Mouse (Mus musculus) C2C12 (cell line): ENCODE measurements around the gene Ralgds. TPM values are rescaled to one million over a fixed set of nuclear protein-coding genes. Genes with fewer than 3 reads are reported as not detected.

Experiments
- H3K27me3 ChIP-seq: one replicate; pipeline ENCODE4 v1.6.1; 2011; ENCODE audit not compliant: control insufficient read depth, insufficient read depth, insufficient read length
- H3K36me3 ChIP-seq: one replicate; pipeline ENCODE4 v1.6.1; 2011; ENCODE audit not compliant: control insufficient read depth, insufficient read depth
- H3K4me3 ChIP-seq: one replicate; pipeline ENCODE4 v1.5.1; 2011; ENCODE audit warnings: mild to moderate bottlenecking, control low read depth; ENCODE audit not compliant: poor library complexity, insufficient read depth, severe bottlenecking
- H3K79me2 ChIP-seq: one replicate; pipeline ENCODE4 v1.6.1; 2011; ENCODE audit not compliant: control insufficient read depth, insufficient read depth
- H3K79me3 ChIP-seq: one replicate; pipeline ENCODE4 v1.6.1; 2011; ENCODE audit warnings: low read depth, control low read depth
- H3ac ChIP-seq: one replicate; pipeline ENCODE3; 2011; ENCODE audit warnings: low read depth; ENCODE audit not compliant: control insufficient read depth, insufficient read length
- CEBPB ChIP-seq: IDR thresholded peaks from one replicate; pipeline ENCODE4 v1.6.1; 2011; ENCODE audit warnings: low read depth, mild to moderate bottlenecking, control low read depth, moderate library complexity
- CTCF ChIP-seq: IDR thresholded peaks from one replicate; pipeline ENCODE4 v1.5.1; 2011; ENCODE audit not compliant: control insufficient read depth, insufficient read depth, insufficient read length
- FOSL1 ChIP-seq: IDR thresholded peaks from one replicate; pipeline ENCODE4 v1.8.0; 2011; ENCODE audit warnings: mild to moderate bottlenecking, low read length; ENCODE audit not compliant: poor library complexity, insufficient read depth, severe bottlenecking
- MAX ChIP-seq: IDR thresholded peaks from one replicate; pipeline ENCODE4 v1.6.1; 2011; ENCODE audit warnings: mild to moderate bottlenecking, control low read depth
- MYOD1 ChIP-seq: IDR thresholded peaks from one replicate; pipeline ENCODE4 v1.6.1; 2011; ENCODE audit warnings: low read depth; ENCODE audit not compliant: control insufficient read depth, insufficient read length
- MYOG ChIP-seq: IDR thresholded peaks from one replicate; pipeline ENCODE4 v1.6.1; 2011; ENCODE audit not compliant: control insufficient read depth, insufficient read length; ENCODE audit errors: extremely low read depth
- USF1 ChIP-seq: IDR thresholded peaks from one replicate; pipeline ENCODE4 v1.6.1; 2011; ENCODE audit warnings: low read depth, mild to moderate bottlenecking, control low read depth, moderate library complexity
- polyA plus RNA-seq: library from polyadenylated mRNA; unstranded; fragments of >200 nt; fragmentation: generic; extraction: Trizol; gene quantifications from one replicate; pipeline ENCODE4 v1.2.1, GENCODE M21; 2012; ENCODE audit warnings: missing spikeins

Gene Ralgds
- polyA plus RNA-seq, 1 experiment, result 10.5 TPM

DNA sequence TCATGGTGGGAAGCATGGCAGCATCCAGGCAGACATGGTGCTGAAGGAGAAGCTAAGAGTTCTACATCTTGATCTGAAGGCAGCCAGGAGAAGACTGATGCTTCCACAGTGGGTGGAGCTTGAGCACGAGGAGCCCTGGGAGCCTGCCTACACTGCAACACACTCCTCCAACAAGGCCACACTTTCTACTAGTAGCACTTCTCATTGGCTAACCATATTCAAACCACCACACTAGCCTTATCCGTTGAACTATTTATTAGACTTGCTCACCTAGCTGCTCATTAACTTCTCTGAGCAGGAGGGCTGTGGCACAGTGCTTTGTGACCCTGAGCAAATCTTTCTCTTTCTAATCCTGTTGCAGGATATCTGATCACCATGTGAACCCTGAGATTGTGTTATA lies 29.1 kb upstream of the Ralgds start:
- peaks cover 21% of the 10 kb centered on the region for H3K27me3 ChIP-seq
- no peaks in the 10 kb centered on the region for H3K36me3 ChIP-seq
- no peaks in the 10 kb centered on the region for H3K79me3 ChIP-seq
- no peaks in the 10 kb centered on the region for H3K79me2 ChIP-seq
- no peak for TF ChIP-seq FOSL1
- TF ChIP-seq CTCF, result no peak
- no peak for TF ChIP-seq CEBPB
- no peak for TF ChIP-seq MAX
- TF ChIP-seq MYOD1, result no peak
- TF ChIP-seq MYOG, result no peak
- TF ChIP-seq USF1, result no peak
- no peak overlapping the region for H3ac ChIP-seq
- no peak overlapping the region for H3K4me3 ChIP-seq

- no peak overlapping the region for H3ac ChIP-seq
- no peaks in the 10 kb centered on the region for H3K36me3 ChIP-seq
- H3K79me2 ChIP-seq, result no peaks in the 10 kb centered on the region
- H3K27me3 ChIP-seq, result no peaks in the 10 kb centered on the region
- H3K4me3 ChIP-seq, result no peak overlapping the region
- H3K79me3 ChIP-seq, result no peaks in the 10 kb centered on the region
- TF ChIP-seq MAX, result no peak
- no peak for TF ChIP-seq CTCF
These were observed 18.4 kb upstream of the Ralgds start for GRCm38 (mm10) chr2:28494521-28494920.

DNA sequence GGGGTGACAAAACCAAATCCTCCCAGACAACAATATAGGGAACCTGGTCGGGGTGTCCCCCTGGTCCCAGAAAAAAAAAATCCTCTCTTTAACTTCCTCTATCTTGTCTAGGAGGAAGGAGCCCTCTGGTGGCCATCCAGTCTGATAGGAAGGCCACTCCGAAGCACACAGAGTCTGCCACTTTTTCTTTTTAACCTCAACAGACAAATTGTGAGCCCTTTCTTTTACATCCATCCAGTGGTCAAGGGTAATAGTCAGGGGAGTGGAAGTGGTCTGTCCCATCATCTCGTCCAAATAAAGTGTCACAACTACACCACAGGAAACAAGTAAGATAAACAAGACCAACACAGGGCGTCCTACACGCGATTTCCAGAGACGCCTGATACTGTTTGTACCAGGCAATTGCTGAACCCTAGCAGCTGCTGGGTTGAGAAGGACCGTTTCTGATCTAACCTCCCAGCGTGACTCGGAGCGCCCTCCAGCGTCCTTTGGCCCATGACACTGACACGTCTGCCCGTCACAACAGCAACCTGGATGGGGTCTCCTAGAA lies 17.6 kb upstream of the Ralgds start:
- no peak for TF ChIP-seq MAX
- no peak for TF ChIP-seq CEBPB
- no peak for TF ChIP-seq USF1
- TF ChIP-seq MYOG, result no peak
- TF ChIP-seq MYOD1, result no peak
- TF ChIP-seq CTCF, result no peak
- no peak for TF ChIP-seq FOSL1
- Histone ChIP-seq H3K4me3 (no peak overlapping the region), H3ac (no peak overlapping the region), H3K27me3 (no peaks in the 10 kb centered on the region), H3K79me2 (no peaks in the 10 kb centered on the region), H3K36me3 (no peaks in the 10 kb centered on the region), H3K79me3 (no peaks in the 10 kb centered on the region)

DNA sequence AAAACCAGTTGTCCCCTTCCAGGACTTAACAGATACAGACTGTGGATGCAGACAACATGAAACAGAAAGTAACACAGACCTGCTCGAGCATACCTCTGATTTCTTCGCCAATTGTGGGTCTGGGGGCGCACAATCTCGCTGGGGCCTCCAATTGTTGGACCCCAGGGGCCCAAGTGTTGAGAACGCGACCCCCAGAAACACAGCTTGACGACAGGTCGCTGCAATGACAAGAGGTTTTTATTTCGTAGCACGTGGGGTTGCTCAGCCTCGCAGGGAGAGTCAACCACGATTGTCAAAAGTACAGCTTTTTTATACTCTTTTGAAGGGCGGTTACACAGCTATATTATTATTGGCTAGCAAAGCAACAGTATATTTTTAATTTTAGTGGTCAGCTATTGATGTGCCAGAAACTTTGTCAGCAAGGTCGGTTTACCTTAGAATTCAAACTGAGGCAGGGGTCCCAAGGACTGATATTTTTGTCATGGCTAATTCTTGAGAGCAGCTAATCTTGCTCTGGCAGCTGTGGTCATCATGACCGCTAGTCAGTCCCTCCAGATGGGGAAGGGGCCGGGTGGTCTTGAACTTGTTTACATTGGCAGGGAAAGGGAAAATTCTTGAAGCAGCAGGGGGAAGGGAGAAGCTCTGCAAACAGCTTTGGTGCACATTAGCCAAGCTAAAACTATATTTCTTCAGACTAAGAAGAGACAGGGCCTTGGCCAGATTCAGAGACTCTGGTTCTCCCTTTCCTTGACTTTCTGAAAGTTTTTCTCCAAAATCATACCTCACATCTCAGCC lies 16.9 kb upstream of the Ralgds start:
- TF ChIP-seq MAX, result no peak
- Histone ChIP-seq H3K27me3 (no peaks in the 10 kb centered on the region), H3K4me3 (no peak overlapping the region), H3K79me2 (no peaks in the 10 kb centered on the region), H3ac (no peak overlapping the region), H3K79me3 (no peaks in the 10 kb centered on the region), H3K36me3 (no peaks in the 10 kb centered on the region)

GRCm38 (mm10) chr2:28496671-28497070 lies 16.3 kb upstream of the Ralgds start, which contains the start of gene Gbgt1:
Gbgt1 (plus strand) TSS chr2:28496891.
- no peak within 1 kb of the TSS for H3ac ChIP-seq
- H3K4me3 ChIP-seq, result no peak within 1 kb of the TSS
- H3K79me3 ChIP-seq, result no peaks in the 10 kb centered on the region
- no peaks in the 10 kb centered on the region for H3K79me2 ChIP-seq
- TF ChIP-seq MYOG (no peak), MAX (no peak), USF1 (no peak), CTCF (no peak), FOSL1 (no peak), MYOD1 (no peak), CEBPB (no peak)
- H3K27me3 ChIP-seq, result no peaks in the 10 kb centered on the region
- no peaks in the 10 kb centered on the region for H3K36me3 ChIP-seq

DNA sequence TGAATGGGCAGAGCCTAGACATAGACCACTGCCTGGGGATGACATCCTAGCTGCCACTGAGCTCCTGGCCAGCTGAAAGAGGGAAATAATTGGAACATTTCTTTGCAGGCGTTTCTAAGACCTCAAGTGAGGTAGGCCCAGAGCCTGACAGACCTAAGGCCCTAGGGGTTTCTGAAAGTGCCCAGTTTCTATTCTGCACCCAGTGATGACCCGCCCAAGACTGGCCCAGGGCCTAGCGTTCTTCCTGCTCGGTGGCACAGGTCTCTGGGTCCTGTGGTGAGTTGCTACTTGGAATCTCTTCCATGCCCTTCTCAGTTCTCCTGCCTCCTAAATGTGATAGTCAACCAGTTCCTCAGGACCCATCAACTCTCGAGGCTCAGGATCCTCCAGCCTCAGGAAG lies 15.4 kb upstream of the Ralgds start:
- Histone ChIP-seq H3ac (no peak overlapping the region), H3K79me3 (no peaks in the 10 kb centered on the region), H3K79me2 (no peaks in the 10 kb centered on the region), H3K36me3 (no peaks in the 10 kb centered on the region), H3K27me3 (no peaks in the 10 kb centered on the region), H3K4me3 (no peak overlapping the region)
- no peak for TF ChIP-seq FOSL1
- TF ChIP-seq MYOG, result no peak
- no peak for TF ChIP-seq CTCF
- no peak for TF ChIP-seq CEBPB
- TF ChIP-seq MYOD1, result no peak
- TF ChIP-seq USF1, result no peak
- TF ChIP-seq MAX, result no peak
